Mouse (Mus musculus) MEL (cell line): ENCODE measurements around the gene Rbfox3.

Experiments used
- CHD2 ChIP-seq: IDR thresholded peaks from 2 replicates; pipeline ENCODE4 v1.6.1; 2011; ENCODE audit warnings: low read length, improper control_type of control experiment
- CTCF ChIP-seq, 3 experiments: IDR thresholded peaks in 2 of 3; conservative IDR thresholded peaks in 1 of 3; 2 replicates each; pipeline ENCODE4 v1.5.1; 2011 to 2012; ENCODE audit warnings: low read length in 3 of 3, low read depth in 2 of 3, mild to moderate bottlenecking in 2 of 3, improper control_type of control experiment in 1 of 3, inconsistent platforms in 1 of 3, mixed read lengths in 1 of 3, moderate library complexity in 1 of 3; ENCODE audit not compliant: control insufficient read depth in 1 of 3, insufficient read depth in 1 of 3, poor library complexity in 1 of 3, severe bottlenecking in 1 of 3
- EP300 ChIP-seq, 2 experiments: IDR thresholded peaks; 2 replicates each; pipeline ENCODE4 v1.6.1; 2011; ENCODE audit warnings: improper control_type of control experiment in 2 of 2, low read length in 2 of 2, low read depth in 1 of 2, mild to moderate bottlenecking in 1 of 2
- NRF1 ChIP-seq: IDR thresholded peaks from 2 replicates; pipeline ENCODE4 v1.6.1; 2014; ENCODE audit warnings: low read depth, mild to moderate bottlenecking, inconsistent platforms, low read length, improper control_type of control experiment, moderate library complexity; ENCODE audit not compliant: poor library complexity, insufficient read depth, severe bottlenecking
- POLR2A ChIP-seq, 2 experiments: IDR thresholded peaks; 2 replicates each; pipeline ENCODE4 v1.6.1; 2011 to 2012; ENCODE audit warnings: low read length in 2 of 2, mild to moderate bottlenecking in 2 of 2, control low read depth in 1 of 2, improper control_type of control experiment in 1 of 2, low read depth in 1 of 2, moderate library complexity in 1 of 2; ENCODE audit not compliant: control insufficient read depth in 1 of 2, insufficient read depth in 1 of 2, poor library complexity in 1 of 2
- POLR2AphosphoS2 ChIP-seq: IDR thresholded peaks from 2 replicates; pipeline ENCODE4 v1.6.1; 2011; ENCODE audit warnings: low read length, improper control_type of control experiment
- RCOR1 ChIP-seq: IDR thresholded peaks from 2 replicates; pipeline ENCODE4 v1.6.1; 2012; ENCODE audit warnings: low read depth, mild to moderate bottlenecking, inconsistent platforms, low read length, improper control_type of control experiment
- USF1 ChIP-seq: IDR thresholded peaks from 2 replicates; pipeline ENCODE4 v1.6.1; 2014; ENCODE audit warnings: low read depth, mild to moderate bottlenecking, inconsistent platforms, low read length, improper control_type of control experiment, moderate library complexity

DNA sequence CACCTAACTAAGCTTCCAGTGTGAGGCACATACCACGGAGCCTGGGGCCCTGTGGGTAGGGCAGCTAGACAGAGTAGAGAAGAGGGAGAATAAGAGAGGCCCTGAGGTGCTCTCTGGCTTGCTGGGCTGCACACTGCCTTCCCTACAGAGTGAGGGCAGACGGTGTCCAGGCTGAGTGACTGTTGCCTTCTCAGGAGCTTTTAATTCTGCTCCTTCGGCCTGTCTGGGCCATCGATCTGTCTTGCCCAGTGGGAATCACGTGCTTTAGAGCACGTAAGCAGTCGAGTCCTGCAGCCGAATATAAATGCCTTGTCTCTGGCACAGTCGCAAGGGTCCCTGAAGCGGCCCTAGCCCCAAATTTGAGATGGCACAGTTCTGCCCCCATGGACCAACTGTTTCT, 641 bp downstream of the Rbfox3 start:
- TF ChIP-seq CTCF (IDR thresholded peaks at IDR 0.05 in 2 of 3, conservative IDR thresholded peaks at IDR 0.05 in 1 of 3; ENCODE audit: control insufficient read depth in 1 of 3, insufficient read depth in 1 of 3, low read depth in 2 of 3, low read length in 3 of 3, poor library complexity in 1 of 3, severe bottlenecking in 1 of 3), result no peak
- no peak for TF ChIP-seq RCOR1
- no peak for TF ChIP-seq POLR2A (IDR thresholded peaks at IDR 0.05; ENCODE audit: control insufficient read depth in 1 of 2, insufficient read depth in 1 of 2, low read depth in 1 of 2, low read length in 2 of 2, poor library complexity in 1 of 2)
- TF ChIP-seq POLR2AphosphoS2, result no peak
- no peak for TF ChIP-seq NRF1
- TF ChIP-seq EP300 (IDR thresholded peaks at IDR 0.05; ENCODE audit: low read depth in 1 of 2, low read length in 2 of 2), result no peak
- TF ChIP-seq USF1, result no peak
- no peak for TF ChIP-seq CHD2
